Mouse (Mus musculus) forebrain, embryonic 16.5 days (tissue): ENCODE measurements around the gene Slco3a1. TPM values are rescaled to one million over a fixed set of nuclear protein-coding genes. Genes with fewer than 3 reads are reported as not detected.

Experiments
- ATAC-seq: fragments of 200-750 bp; cut with Nextera tagmentation; 2 replicates; pipeline ENCODE4 v1.8.0; 2017; ENCODE audit warnings: mild to moderate bottlenecking, moderate library complexity
- H3K27ac ChIP-seq: fragments of 300-500 bp; sonication (generic); 2 replicates; pipeline ENCODE4 v1.5.1; 2014; ENCODE audit warnings: low read length, control low read depth
- H3K27me3 ChIP-seq: fragments of 300-500 bp; sonication (generic); replicated peaks from 2 replicates; pipeline ENCODE4 v1.6.1; 2014; ENCODE audit warnings: low read length; ENCODE audit not compliant: control insufficient read depth, insufficient read depth
- H3K36me3 ChIP-seq: fragments of 300-500 bp; sonication (generic); 2 replicates; pipeline ENCODE4 v1.6.1; 2014; ENCODE audit not compliant: control insufficient read depth, insufficient read depth
- H3K4me1 ChIP-seq: fragments of 300-500 bp; sonication (generic); replicated peaks from 2 replicates; pipeline ENCODE4 v1.6.1; 2014; ENCODE audit warnings: low read length; ENCODE audit not compliant: control insufficient read depth, insufficient read depth
- H3K4me2 ChIP-seq: fragments of 300-500 bp; sonication (generic); 2 replicates; pipeline ENCODE4 v1.6.1; 2014; ENCODE audit warnings: mild to moderate bottlenecking, low read length, control low read depth
- H3K4me3 ChIP-seq: fragments of 300-500 bp; sonication (generic); replicated peaks from 2 replicates; pipeline ENCODE4 v1.5.1; 2014; ENCODE audit warnings: mild to moderate bottlenecking, low read length, control low read depth
- H3K9ac ChIP-seq: fragments of 300-500 bp; sonication (generic); replicated peaks from 2 replicates; pipeline ENCODE4 v1.6.1; 2014; ENCODE audit warnings: low read depth, low read length, control low read depth
- H3K9me3 ChIP-seq: fragments of 300-500 bp; sonication (generic); 2 replicates; pipeline ENCODE4 v1.6.1; 2016; ENCODE audit warnings: low read length; ENCODE audit not compliant: control insufficient read depth
- WGBS: fragments of 180-500 bp; shearing (Covaris S2); extraction: QIAGEN DNeasy Blood & Tissue Kit; methylation state at CpG from one replicate; pipeline ENCODE4 v1.1.7; 2014; 5-methylcytosine and 5-hydroxymethylcytosine counted together
- polyA plus RNA-seq: library from polyadenylated mRNA; unstranded; fragments of >200 nt; fragmentation: Nextera tagmentation; extraction: Ambion mirVana; gene quantifications from 2 replicates; pipeline ENCODE4 v1.2.1, GENCODE M21; 2015

Slco3a1 gene
- polyA plus RNA-seq, 1 experiment from 2014 or later: 24.2 TPM

- Histone ChIP-seq H3K4me1 (peaks cover 9% of the 10 kb centered on the region; the same call in 1 of the 2 replicates), H3K36me3 (no peaks in the 10 kb centered on the region), H3K27me3 (no peaks in the 10 kb centered on the region), H3K9me3 (no peaks in the 10 kb centered on the region), H3K27ac (no peak overlapping the region), H3K9ac (no peak overlapping the region), H3K4me3 (no peak overlapping the region), H3K4me2 (no peak overlapping the region)
- 18% methylated on average over 4 of the region's 4 CpGs for WGBS
- no peak for ATAC-seq
These were observed 189.0 kb downstream of the Slco3a1 start for GRCm38 (mm10) chr7:74365623-74366022.

DNA sequence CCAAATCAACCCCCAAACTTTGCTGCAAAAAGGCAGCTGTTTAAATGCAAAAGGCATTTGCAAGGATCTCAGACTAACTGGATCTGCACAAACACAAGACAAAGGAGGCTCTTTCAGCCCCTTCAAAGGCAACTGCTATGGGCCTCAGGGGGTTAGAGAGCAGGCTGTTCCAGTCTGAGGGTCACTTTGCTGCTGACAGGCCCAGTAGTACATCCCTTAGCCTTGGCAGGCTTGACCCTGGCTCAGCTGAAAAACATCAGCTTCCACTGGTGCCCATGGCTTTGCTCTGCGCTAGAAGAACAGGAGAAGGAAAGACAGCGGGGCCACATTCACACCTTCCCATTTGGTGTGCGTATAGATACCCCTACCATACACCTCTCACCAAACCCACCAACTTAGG is 189.6 kb downstream of the Slco3a1 start:
- Histone ChIP-seq H3K4me3 (no peak overlapping the region), H3K36me3 (no peaks in the 10 kb centered on the region), H3K4me1 (peaks cover 9% of the 10 kb centered on the region; the same call in 1 of the 2 replicates), H3K9me3 (no peaks in the 10 kb centered on the region), H3K27me3 (no peaks in the 10 kb centered on the region), H3K4me2 (no peak overlapping the region), H3K9ac (no peak overlapping the region), H3K27ac (no peak overlapping the region)
- ATAC-seq: no peak
- whole genome bisulfite sequencing: 77% methylated on average over 3 of the region's 3 CpGs

GRCm38 (mm10) chr7:74363440-74363839 is 191.1 kb downstream of the Slco3a1 start:
- H3K27ac ChIP-seq: no peak overlapping the region
- H3K4me2 ChIP-seq: no peak overlapping the region
- H3K4me1 ChIP-seq: peaks cover 9% of the 10 kb centered on the region; the same call in 1 of the 2 replicates
- ATAC-seq: no peak
- no peak overlapping the region for H3K9ac ChIP-seq
- 78% methylated on average over 2 of the region's 2 CpGs for WGBS
- no peaks in the 10 kb centered on the region for H3K36me3 ChIP-seq
- H3K4me3 ChIP-seq: no peak overlapping the region
- no peaks in the 10 kb centered on the region for H3K9me3 ChIP-seq
- no peaks in the 10 kb centered on the region for H3K27me3 ChIP-seq

GRCm38 (mm10) chr7:74361677-74362076 is 192.9 kb downstream of the Slco3a1 start:
- H3K27me3 ChIP-seq: no peaks in the 10 kb centered on the region
- no peaks in the 10 kb centered on the region for H3K36me3 ChIP-seq
- peaks cover 4% of the 10 kb centered on the region; the same call in 1 of the 2 replicates for H3K4me1 ChIP-seq
- no peaks in the 10 kb centered on the region for H3K9me3 ChIP-seq
- no peak overlapping the region for H3K4me2 ChIP-seq
- WGBS: 69% methylated on average over 2 of the region's 2 CpGs
- no peak for ATAC-seq
- no peak overlapping the region for H3K27ac ChIP-seq
- no peak overlapping the region for H3K4me3 ChIP-seq
- no peak overlapping the region for H3K9ac ChIP-seq

GRCm38 (mm10) chr7:74357027-74357426 is 197.6 kb downstream of the Slco3a1 start:
- Histone ChIP-seq H3K9ac (no peak overlapping the region), H3K27ac (no peak overlapping the region), H3K9me3 (no peaks in the 10 kb centered on the region), H3K4me3 (no peak overlapping the region), H3K4me2 (no peak overlapping the region), H3K27me3 (no peaks in the 10 kb centered on the region), H3K4me1 (peaks cover 5% of the 10 kb centered on the region), H3K36me3 (no peaks in the 10 kb centered on the region)
- ATAC-seq: peak; percentile 41; the same call in 1 of the 2 replicates

GRCm38 (mm10) chr7:74354527-74355256 is 199.9 kb downstream of the Slco3a1 start:
- no peaks in the 10 kb centered on the region for H3K9me3 ChIP-seq
- H3K36me3 ChIP-seq: no peaks in the 10 kb centered on the region
- H3K27ac ChIP-seq: peak overlapping the region; percentile 31
- peaks cover 5% of the 10 kb centered on the region for H3K4me1 ChIP-seq
- H3K27me3 ChIP-seq: no peaks in the 10 kb centered on the region
- ATAC-seq: peak; percentile 70
- H3K9ac ChIP-seq: peak overlapping the region; percentile 35
- no peak overlapping the region for H3K4me3 ChIP-seq
- 61% methylated on average over 8 of the region's 8 CpGs for WGBS
- no peak overlapping the region for H3K4me2 ChIP-seq

DNA sequence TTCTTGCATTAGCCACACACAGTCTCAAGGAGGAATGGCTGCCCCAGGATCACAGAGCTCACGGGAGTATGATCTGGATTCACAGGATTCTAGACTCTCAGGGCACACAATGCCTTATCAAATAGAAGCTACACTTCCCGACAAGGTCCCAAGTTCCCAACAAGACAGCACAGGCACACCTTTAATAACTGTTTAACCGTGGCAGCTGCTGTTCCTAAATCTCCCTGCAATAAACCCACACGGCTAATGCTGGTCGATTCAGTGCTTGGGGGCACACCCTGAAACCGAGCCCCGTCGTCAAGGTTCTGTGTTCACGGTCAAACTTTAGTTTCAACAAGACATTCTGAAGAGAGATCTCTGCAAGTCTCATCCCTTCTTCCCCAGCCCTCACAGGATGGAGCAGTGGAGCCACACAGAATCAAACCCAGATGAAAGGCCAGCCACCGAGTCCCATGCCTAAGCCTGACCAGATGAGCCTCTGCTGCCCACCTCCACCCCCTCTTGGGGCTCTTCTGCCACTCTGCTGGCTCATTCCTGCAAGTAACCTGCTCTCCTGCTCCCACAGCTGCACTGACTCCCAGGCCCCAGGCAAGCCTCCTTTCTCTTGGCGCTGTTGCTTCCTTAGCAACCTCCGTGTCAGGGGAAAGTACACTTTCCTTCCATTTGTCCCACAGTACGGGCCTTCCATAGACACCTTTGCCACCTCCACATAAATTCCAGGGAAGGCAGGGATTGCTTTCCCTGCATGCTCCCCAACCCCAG is 200.7 kb downstream of the Slco3a1 start:
- Histone ChIP-seq H3K36me3 (no peaks in the 10 kb centered on the region), H3K4me3 (no peak overlapping the region), H3K27ac (peak overlapping the region; percentile 31), H3K27me3 (no peaks in the 10 kb centered on the region), H3K9ac (peak overlapping the region; percentile 35), H3K9me3 (no peaks in the 10 kb centered on the region), H3K4me2 (no peak overlapping the region), H3K4me1 (peaks cover 5% of the 10 kb centered on the region)
- 77% methylated on average over 13 of the region's 13 CpGs for WGBS
- peak; percentile 37; the same call in 1 of the 2 replicates for ATAC-seq

DNA sequence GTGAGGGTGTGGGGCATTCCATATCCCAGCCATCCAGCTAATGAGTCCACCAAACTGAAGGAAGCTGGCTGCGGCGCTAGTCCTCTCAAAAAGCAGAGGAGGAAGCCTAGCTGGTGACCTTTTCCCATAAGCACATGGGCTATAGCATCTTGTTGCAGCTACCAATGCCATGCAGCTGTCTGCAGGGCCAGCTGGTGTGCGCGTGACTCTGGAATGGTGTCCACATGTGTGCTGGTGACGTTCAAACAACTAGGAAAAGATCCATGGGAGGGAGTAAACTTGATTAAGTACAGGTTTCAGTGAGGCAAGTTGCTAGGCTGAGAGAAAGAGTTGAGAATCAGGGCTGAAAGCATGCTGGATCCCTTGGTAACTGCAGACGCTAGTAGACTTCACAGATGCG is 201.3 kb downstream of the Slco3a1 start:
- 86% methylated on average over 7 of the region's 7 CpGs for WGBS
- H3K4me3 ChIP-seq: no peak overlapping the region
- H3K9me3 ChIP-seq: no peaks in the 10 kb centered on the region
- no peak overlapping the region for H3K4me2 ChIP-seq
- no peaks in the 10 kb centered on the region for H3K27me3 ChIP-seq
- peaks cover 5% of the 10 kb centered on the region for H3K4me1 ChIP-seq
- H3K9ac ChIP-seq: no peak overlapping the region
- H3K27ac ChIP-seq: no peak overlapping the region
- no peak for ATAC-seq
- H3K36me3 ChIP-seq: no peaks in the 10 kb centered on the region

DNA sequence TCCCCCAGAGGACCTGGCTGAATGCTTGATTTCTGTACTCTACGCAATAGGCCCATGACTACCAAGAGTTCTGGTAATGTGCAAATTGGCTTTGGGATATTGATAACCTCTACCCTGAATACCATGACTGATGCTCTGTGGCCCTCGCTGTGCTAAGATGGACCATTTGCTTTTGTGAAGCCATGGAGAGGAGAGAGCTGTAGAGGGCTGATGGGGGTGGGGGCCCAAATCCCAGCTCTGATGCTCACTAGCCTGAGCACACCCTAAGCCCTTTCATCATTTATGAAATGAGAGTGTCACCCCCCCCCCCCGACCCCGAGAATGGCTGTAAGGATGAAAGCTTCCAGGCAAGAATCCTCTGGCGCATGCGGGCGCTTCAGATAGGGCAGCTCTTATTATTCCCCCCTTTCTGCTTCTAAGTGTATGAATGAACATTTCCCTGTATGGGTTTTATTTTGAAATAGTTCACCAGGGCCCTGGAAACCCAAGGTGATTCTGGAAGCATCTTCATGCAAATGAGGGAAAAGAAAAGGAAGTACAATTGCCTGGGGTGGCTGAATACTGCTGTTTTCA is 206.2 kb downstream of the Slco3a1 start:
- no peaks in the 10 kb centered on the region for H3K36me3 ChIP-seq
- ATAC-seq: no peak
- H3K4me3 ChIP-seq: no peak overlapping the region
- H3K4me1 ChIP-seq: peaks cover 9% of the 10 kb centered on the region; the same call in 1 of the 2 replicates
- no peak overlapping the region for H3K9ac ChIP-seq
- no peaks in the 10 kb centered on the region for H3K9me3 ChIP-seq
- 65% methylated on average over 7 of the region's 7 CpGs for WGBS
- no peak overlapping the region for H3K4me2 ChIP-seq
- no peaks in the 10 kb centered on the region for H3K27me3 ChIP-seq
- H3K27ac ChIP-seq: no peak overlapping the region
